Mouse (Mus musculus) left cerebral cortex, postnatal 4 days (tissue): Measurements from ENCODE around the gene P2rx4. TPM values are rescaled to one million over a fixed set of nuclear protein-coding genes. Genes with fewer than 3 reads are reported as not detected.
A peak's percentile ranks its signal among the peaks of the same experiment; 100 is the strongest.

Experiments used
- DNase-seq: peaks from one replicate; pipeline ENCODE4 v3.0.0-alpha.2; 2022
- intact Hi-C: fragments of 180-260 bp; cut with DNase I; formaldehyde crosslinking; loops from one replicate; pipeline ENCODE4 v1.15.1; 2025
- microRNA-seq: library from miRNA; unstranded; fragments of <30 nt; microRNA quantifications from one replicate; pipeline ENCODE4 v1.2.0, GENCODE M21; 2022
- total RNA-seq, 2 experiments: library from RNA; stranded (reverse); gene quantifications; 2 replicates each; pipeline ENCODE4 v1.2.3; 2021

The P2rx4 gene
- total RNA-seq, 2 experiments from 2014 or later: 6.8 to 8.6 TPM

DNA sequence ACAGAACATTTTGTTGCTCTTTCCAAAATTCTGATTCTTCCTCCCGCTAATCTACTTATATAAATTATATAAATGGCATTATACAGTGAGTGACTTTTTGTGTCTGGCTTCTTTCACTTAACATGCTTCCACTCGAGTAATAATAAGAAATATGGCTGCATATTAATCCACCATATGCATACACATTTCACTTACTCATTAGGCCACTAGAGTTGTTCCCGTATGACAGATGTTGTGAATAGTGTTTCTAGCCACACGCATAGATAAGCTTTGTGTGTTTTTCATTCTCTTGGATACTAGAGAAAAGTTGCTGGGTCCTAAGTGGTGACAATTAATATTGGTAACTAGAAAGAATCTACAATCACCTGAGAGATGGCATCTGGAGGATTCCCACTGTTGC is 48.3 kb downstream of the P2rx4 start:
- intact Hi-C loops: no loop called here
- DNase-seq: no peak

DNA sequence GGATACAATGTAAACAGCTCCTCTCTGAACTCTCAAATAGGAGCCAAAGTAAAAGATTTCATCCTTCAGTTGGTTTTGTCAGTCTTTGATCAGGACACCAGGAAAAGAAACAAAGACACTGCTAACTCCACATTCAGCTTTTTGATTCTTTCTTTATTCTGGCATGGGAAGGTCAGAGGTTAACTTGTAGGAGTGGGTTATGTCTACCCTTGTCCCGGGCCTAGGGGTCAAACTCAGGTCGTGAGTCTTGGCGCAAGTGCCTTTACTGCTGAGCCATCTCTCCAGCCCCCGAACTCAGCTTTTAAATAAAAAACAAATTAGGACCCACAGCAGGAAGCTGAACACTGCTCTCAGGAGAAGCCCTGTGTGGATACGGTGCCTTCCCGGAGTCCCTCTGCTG is 48.8 kb downstream of the P2rx4 start:
- DNase-seq: no peak
- intact Hi-C loops: no loop called here

DNA sequence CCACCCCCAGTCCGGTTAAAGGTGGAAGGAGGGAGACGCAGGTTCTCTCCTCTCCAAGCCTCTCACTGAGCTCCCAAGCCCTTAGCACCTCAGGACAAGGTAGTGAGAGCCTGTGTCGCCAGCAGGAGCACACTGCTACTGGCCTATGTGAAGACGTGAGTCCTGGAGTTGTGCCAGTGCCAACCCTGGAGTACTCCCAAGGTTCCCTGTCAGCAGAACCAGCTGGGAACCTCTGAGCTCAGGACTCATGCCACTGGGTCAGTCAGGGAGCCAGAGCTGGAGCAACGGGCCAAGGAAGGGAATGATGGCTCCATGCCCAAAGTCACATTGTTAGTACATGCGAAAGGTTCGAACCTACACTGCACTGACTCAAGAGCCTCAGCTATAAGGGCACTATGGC is 49.3 kb downstream of the P2rx4 start:
- peak; percentile 38 for DNase-seq
- intact Hi-C loops: no loop called here

DNA sequence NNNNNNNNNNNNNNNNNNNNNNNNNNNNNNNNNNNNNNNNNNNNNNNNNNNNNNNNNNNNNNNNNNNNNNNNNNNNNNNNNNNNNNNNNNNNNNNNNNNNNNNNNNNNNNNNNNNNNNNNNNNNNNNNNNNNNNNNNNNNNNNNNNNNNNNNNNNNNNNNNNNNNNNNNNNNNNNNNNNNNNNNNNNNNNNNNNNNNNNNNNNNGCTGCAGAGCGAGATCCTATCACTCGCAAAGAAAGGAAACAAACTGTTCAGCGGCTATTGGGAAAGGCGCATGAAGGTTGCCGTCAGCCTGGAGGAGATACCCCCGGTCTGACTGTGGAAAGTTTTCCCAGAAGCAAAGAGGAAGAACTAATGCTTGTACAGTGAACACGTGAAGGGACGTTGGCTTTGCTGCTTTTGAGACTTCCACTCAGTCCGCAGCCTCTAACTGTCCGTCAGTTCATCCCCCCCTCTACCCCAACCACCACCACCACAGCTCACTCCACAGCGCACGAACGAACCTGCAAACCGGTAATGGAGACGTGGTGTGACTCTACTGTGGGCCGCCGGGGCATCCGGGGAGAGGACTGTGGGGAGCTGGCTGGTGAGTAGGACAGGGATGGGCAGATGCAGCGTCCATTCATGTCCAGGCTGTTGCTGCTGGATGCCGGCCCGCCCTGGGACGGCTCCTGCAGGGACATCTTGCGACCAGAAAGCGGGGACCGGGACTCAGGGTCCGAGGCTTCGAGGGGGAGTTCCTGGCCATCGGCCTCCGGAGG is 56.1 kb downstream of the P2rx4 start:
- intact Hi-C loops: no loop called here
- DNase-seq: peak; percentile 16

DNA sequence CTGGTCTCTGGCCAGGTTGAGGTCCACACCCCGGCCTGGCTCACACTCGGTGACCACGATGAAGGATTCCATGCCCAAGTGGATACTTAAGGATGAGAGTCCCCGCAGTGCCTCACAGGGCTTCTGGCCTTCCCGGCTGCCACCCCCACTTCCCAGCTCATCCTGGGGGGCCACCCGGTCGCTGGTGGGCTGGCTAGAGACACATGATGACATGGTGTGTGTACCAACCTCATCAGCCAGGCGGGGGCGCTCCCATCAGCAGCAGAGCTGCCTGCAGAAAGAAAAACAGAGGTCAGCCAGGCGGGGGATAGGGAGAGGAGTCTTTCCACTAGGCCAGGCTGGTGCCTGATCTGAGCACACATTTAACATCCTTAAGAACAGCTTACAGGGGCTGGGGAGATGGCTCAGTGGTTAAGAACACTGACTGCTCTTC is 56.7 kb downstream of the P2rx4 start:
- DNase-seq: peak; percentile 62

DNA sequence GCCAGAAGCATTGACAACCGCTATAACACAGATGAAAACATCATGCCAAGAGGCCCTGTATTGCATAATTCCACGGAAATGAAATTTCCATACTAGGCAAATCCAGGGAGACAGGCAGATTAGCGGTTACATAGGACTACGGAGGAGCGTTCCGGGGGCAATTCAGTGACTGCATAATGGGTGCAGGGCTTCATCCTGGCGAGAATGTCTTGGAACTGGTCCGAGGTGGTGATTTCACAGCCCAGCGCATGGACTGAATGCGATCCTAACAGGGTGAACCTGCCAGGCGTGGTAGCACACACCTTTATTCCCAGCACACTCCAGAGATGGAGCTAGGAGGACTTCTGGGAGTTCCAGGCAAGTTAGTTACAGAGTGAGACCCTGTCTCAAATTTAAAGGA is 59.9 kb downstream of the P2rx4 start:
- intact Hi-C loops: no loop called here

More for the DNA sequence above, 56.7 kb downstream of the P2rx4 start:
- intact Hi-C loops: no loop called here

DNA sequence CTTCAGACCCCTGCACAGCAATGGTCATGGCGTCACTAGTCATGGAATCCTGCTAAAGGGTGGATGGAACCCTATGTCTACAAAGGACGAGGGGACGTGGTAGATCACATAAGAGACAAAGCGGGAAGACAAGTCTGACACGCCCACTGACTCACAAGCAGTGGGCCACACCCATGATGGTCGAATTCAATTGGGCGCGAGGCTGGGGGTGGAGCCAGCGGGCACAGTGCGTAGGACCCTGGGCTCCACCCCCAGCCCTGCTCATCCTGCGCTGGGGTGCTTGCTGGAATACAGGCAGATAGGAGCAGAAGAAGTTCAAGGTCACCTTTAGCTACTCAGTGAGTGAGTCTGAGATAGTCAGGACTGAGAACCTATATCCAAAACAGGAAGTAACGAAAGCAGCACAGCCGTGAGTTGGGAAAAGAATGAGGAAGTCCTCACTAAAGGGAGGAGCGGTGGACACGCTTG is 61.8 kb downstream of the P2rx4 start:
- DNase-seq: no peak
- intact Hi-C loops: no loop called here

More for the DNA sequence above, 59.9 kb downstream of the P2rx4 start:
- DNase-seq: no peak

DNA sequence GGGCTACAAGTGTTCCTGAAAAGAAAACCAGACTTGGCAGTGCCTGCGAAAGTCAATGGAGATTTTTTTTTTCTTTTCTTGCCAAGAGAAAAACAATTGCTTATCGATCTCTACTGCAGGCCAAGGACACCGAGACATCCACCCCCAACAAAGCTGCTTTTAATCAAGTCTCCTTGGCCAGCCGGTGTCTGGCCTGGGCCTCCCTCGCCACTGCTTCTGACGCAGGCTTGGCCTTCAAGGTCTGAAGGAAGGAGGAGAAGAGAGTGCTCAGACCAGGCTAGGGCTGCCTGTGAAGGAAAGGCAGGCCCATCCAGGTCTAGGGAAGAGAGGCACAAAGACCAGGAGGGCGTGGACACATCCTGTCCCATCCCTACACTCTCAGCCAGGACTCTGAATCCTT is 63.0 kb downstream of the P2rx4 start:
- DNase-seq: no peak
- intact Hi-C loops: no loop called here

DNA sequence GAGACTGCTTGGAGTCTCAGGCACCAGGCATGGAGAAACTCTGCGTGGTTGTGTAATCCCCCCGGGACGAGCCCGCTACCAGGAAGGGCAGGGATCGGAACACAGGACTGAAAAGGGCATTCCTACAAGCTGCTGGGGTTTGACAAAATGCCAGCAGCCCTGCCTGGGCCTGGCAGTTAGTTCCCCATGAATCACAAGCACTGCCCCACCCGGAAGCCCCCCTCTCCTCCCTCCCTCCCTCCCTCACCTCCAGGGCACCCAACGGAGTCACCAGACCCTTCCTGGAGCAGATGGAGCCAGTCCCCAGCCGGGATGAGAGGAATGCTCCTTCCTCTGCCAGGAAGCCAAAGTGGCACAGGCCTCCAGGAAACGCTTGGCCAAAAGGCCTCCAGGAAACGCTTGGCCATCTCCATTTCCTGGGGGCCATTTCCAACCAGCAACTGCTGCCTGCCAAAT is 63.5 kb downstream of the P2rx4 start:
- intact Hi-C loops: no loop called here
- DNase-seq: peak; percentile 85

DNA sequence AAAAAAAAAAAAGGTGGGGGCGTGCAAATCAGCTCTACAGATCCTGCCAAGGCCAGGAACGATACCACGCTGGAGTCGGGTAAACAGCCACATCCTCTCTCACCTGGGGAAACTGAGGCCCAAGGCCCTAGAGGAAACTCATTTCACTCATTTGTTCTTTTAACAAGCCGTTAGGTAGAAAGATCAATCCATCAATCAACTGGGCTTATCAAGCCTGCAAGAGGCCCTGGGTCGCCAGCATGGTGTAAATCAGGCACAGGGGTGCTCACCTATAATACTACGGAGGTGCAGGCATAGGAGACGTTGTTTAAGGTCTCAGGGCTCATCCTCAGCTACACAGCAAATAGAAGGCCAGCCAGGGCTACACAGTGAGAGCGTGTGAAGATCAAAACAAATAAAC is 64.1 kb downstream of the P2rx4 start:
- intact Hi-C loops: no loop called here

DNA sequence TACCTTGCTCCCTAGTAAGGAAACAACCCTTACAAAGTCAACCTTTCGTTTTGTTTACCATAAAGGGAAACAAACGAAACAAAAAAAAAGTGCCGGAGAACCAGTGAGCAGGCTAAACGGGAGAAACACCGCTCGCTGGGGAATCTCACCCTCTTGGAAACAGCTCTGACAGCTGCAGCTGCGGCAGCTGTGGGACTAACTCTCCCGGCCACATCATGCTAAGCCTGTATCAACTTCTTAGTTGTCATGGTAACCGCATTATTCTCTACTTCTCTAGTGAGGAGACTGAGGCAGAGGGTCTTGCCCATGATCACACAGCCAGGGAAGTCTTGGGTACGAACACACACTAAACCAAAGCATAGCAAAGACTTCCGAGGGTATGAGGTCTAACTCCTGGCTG is 66.4 kb downstream of the P2rx4 start:
- intact Hi-C loops: no loop called here
- DNase-seq: no peak

More for the DNA sequence above, 64.1 kb downstream of the P2rx4 start:
- DNase-seq: no peak

DNA sequence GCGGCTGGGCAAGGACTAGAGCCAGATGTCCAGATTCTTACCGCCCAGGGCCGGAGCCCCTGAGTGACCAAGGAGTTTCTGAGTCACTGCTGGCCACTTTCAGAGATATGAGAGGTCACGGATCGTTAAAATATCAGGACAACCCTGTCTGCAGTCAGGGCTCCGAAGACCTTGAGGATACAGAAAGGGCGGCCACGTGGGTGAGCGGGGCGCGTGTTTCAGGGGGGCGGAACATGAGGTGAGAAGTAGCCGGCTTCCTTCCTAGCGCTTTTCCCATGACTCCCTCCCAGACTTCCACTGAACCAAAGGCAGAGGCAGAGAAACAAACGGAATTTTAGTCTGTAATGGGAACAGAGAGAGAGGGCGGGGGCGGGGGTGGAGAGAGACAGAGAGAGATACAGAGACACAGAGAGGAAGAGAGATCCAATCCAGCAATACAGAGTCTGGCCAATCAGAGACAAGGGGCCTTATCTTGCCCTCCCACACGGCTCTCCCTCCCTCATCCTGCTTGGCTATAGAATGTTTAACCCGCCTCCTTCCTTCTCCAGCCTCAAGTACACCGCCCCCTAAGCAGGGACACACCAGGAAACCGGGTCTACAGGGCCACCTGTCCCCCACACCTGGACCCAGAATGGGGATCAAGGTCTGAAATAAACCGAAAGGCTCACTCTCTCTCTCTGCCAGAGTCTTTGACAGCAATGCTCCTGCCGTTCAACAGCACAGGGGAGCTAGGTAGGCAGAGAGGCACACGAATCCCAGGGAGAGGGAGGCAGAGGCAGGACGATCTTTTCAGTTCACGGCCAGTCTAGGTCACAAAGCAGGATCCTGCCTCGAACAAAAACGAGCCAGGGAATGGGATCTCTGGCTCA is 67.6 kb downstream of the P2rx4 start:
- intact Hi-C loops: no loop called here
- DNase-seq: no peak

DNA sequence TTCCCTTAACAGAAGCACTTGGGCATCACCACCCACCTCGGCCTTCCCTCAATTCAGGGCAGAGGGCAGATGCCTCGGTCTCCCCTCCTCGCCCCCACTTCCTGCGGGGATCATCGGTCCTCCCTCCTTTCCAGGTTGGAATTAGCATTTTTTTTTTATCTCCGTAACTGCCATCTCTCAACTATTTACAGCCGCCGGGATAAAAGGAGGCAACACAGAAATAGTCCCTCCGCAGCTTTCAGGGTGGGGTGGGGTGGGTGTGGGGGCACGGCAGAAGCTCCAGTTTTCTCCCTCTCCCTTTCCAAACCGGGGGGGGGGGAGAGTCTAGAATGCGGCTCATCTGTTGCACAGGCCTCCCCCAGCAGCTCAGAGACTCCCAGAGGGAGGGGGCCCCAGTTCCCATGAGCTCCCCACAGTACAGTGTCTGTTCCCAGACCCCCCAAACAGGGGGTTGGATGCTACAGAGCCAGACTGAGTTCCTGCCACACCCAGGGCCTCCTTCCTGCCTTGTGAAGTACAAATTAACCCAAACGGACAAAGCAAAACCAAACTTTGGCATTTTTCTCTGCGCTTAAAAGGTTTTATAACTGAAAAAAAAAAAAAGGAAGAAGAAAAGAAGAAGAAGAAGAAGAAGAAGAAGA is 68.4 kb downstream of the P2rx4 start:
- intact Hi-C loops: no loop called here
- DNase-seq: no peak

DNA sequence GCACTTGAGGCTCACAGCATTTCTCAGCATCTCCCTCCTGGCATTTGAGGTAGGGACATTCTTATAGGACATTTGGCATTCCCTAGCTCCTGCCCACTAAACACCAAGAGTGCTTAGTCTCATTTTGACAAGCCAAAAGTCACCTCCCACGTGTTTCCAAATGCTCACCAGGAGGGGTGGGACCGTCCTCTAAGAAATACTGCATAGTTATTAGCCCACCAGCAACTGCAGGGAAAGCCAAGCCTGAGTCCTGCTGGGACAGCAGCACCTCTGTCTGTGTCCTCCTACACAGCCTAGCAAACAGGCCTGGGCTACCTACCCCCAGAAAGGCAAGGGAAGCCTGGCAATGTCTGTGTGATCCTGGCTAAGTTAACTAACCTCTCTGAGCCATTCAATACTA is 70.0 kb downstream of the P2rx4 start:
- intact Hi-C loops: no loop called here
- no peak for DNase-seq

DNA sequence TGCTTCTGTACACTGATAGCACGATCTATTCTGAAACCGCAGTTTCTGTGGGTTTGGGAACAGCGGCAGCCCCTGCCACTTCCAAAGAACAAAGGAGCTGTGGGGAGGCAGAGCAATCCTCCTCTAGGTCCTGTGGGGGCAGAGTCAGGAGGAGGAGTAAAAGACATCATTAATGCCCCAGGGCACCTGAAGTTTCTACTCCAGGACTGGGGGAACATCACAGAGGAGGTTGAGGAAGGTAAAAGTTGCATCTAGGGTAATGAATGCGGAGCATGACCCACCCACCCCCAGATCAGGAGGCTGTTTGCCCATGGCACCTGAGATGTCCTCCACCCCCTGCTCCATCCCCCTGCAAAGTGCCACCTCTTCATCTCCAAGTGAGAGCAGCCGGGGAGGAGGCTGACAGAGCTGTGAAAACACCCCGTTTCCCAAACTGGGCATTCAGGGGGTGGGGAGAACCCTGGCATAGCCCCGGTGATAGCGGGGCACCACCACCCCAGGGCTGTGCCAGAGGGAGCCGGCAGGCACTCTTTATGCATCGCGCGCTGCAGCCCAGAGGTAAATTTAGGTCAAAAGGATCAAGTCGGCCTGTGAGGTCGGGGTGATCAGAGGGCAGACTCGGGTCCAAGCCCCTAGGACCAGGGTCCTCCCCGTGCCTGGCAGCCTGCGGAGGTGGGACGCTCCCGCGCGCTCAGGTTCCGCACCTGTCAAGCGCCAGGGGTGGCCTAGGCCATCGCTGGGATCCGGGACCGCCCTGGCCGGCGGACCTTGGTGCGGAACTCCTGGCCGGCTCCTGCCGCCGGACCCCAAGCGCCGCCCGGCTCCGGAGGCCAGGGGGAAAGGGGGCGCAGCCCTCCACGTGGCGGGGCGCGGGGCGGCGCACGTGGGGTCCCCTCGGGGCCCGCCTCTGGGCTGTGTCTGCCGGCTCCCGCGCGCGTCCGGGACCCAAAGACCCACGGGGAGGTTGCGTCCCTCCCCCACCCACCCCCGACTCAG is 71.2 kb downstream of the P2rx4 start:
- DNase-seq: peak; percentile 26
- intact Hi-C loops: no loop called here

Small RNAs within 50 kb of the gene (microRNA-seq; reads per million reads assigned to microRNA genes)
- gene Mir8115: 0.90 reads per million

Other genes starting within 250 kb of the P2rx4 start
- gene Atp2a2, start 205.3 kb upstream of the P2rx4 start, total RNA-seq: 100 to 1,000 TPM; 385 to 392 TPM
- 10 to 100 TPM; 38.3 to 49.6 TPM for gene Ift81, start 93.0 kb upstream of the P2rx4 start, total RNA-seq
- gene P2rx7, start 63.6 kb upstream of the P2rx4 start, total RNA-seq: 1 to 10 TPM; 4.1 to 5.0 TPM
- 100 to 1,000 TPM; 130 to 137 TPM for gene Camkk2, start 71.9 kb downstream of the P2rx4 start, total RNA-seq
- gene Anapc5, start 113.8 kb downstream of the P2rx4 start, total RNA-seq: 100 to 1,000 TPM; 386 to 393 TPM
- gene Rnf34, start 142.5 kb downstream of the P2rx4 start, total RNA-seq: 10 to 100 TPM; 38.9 to 40.0 TPM